Mouse (Mus musculus) lung, embryonic 16.5 days (tissue): ENCODE measurements around the gene Clnk. TPM values are rescaled to one million over a fixed set of nuclear protein-coding genes. Genes with fewer than 3 reads are reported as not detected.

Source experiments
- ATAC-seq: fragments of 200-750 bp; cut with Nextera tagmentation; 2 replicates; pipeline ENCODE4 v1.8.0; 2017; ENCODE audit warnings: low read depth, mild to moderate bottlenecking, moderate library complexity
- H3K27ac ChIP-seq: fragments of 300-500 bp; sonication (generic); 2 replicates; pipeline ENCODE4 v1.5.1; 2014; ENCODE audit warnings: mild to moderate bottlenecking, control low read depth, low read length
- H3K27me3 ChIP-seq: fragments of 300-500 bp; sonication (generic); 2 replicates; pipeline ENCODE4 v1.6.1; 2014; ENCODE audit warnings: low read depth, low read length, mixed read lengths; ENCODE audit not compliant: control insufficient read depth, insufficient read depth
- H3K36me3 ChIP-seq: fragments of 300-500 bp; sonication (generic); 2 replicates; pipeline ENCODE4 v1.6.1; 2014; ENCODE audit warnings: low read length; ENCODE audit not compliant: control insufficient read depth, insufficient read depth
- H3K4me1 ChIP-seq: fragments of 300-500 bp; sonication (generic); replicated peaks from 2 replicates; pipeline ENCODE4 v1.6.1; 2014; ENCODE audit warnings: low read length, mixed read lengths; ENCODE audit not compliant: control insufficient read depth, insufficient read depth
- H3K4me2 ChIP-seq: fragments of 300-500 bp; sonication (generic); 2 replicates; pipeline ENCODE4 v1.6.1; 2014; ENCODE audit warnings: low read depth, low read length, control low read depth
- H3K4me3 ChIP-seq: fragments of 300-500 bp; sonication (generic); 2 replicates; pipeline ENCODE4 v1.5.1; 2014; ENCODE audit warnings: mild to moderate bottlenecking, low read length, control low read depth
- H3K9ac ChIP-seq: fragments of 300-500 bp; sonication (generic); 2 replicates; pipeline ENCODE4 v1.6.1; 2014; ENCODE audit warnings: low read length, control low read depth
- H3K9me3 ChIP-seq: fragments of 300-500 bp; sonication (generic); 2 replicates; pipeline ENCODE4 v1.6.1; 2016; ENCODE audit warnings: low read length; ENCODE audit not compliant: control insufficient read depth
- WGBS: fragments of 180-500 bp; shearing (Covaris S2); extraction: QIAGEN DNeasy Blood & Tissue Kit; methylation state at CpG from one replicate; pipeline ENCODE4 v1.1.7; 2014; 5-methylcytosine and 5-hydroxymethylcytosine counted together
- polyA plus RNA-seq: library from polyadenylated mRNA; unstranded; fragments of >200 nt; fragmentation: Nextera tagmentation; extraction: Ambion mirVana; gene quantifications from 2 replicates; pipeline ENCODE4 v1.2.1, GENCODE M21; 2015

Clnk gene
- polyA plus RNA-seq, 1 experiment from 2014 or later, result not detected

- WGBS, result 1% methylated on average over 71 of the region's 89 CpGs
- Histone ChIP-seq H3K4me3 (peak within 1 kb of the TSS; percentile 81), H3K27ac (peak within 1 kb of the TSS; percentile 75), H3K27me3 (no peaks in the 10 kb centered on the region), H3K4me1 (peaks cover 5% of the 10 kb centered on the region), H3K9me3 (no peaks in the 10 kb centered on the region), H3K9ac (peak within 1 kb of the TSS; percentile 90), H3K36me3 (peaks cover 24% of the 10 kb centered on the region), H3K4me2 (peak within 1 kb of the TSS; percentile 88)
- ATAC-seq, result peak; percentile 96
Observed at GRCm38 (mm10) chr5:38684164-38684911, 192.3 kb downstream of the Clnk start, which contains the start of gene Zfp518b. Gene Zfp518b (minus strand): TSS chr5:38684826.

GRCm38 (mm10) chr5:38658836-38659235 is 217.8 kb downstream of the Clnk start:
- WGBS, result 84% methylated on average over 5 of the region's 5 CpGs
- H3K9me3 ChIP-seq, result no peaks in the 10 kb centered on the region
- no peaks in the 10 kb centered on the region for H3K4me1 ChIP-seq
- no peak for ATAC-seq
- H3K27me3 ChIP-seq, result no peaks in the 10 kb centered on the region
- H3K9ac ChIP-seq, result no peak overlapping the region
- no peak overlapping the region for H3K4me2 ChIP-seq
- no peak overlapping the region for H3K27ac ChIP-seq
- no peak overlapping the region for H3K4me3 ChIP-seq
- H3K36me3 ChIP-seq, result no peaks in the 10 kb centered on the region

Other genes with a start within 250 kb of the Clnk start
- gene Zfp518b, start 192.0 kb downstream of the Clnk start, polyA plus RNA-seq, result 13.2 and 16.6 TPM in 2 replicates